ENCODE assay signal across 9 mouse cellular contexts in the genomic region with DNA sequence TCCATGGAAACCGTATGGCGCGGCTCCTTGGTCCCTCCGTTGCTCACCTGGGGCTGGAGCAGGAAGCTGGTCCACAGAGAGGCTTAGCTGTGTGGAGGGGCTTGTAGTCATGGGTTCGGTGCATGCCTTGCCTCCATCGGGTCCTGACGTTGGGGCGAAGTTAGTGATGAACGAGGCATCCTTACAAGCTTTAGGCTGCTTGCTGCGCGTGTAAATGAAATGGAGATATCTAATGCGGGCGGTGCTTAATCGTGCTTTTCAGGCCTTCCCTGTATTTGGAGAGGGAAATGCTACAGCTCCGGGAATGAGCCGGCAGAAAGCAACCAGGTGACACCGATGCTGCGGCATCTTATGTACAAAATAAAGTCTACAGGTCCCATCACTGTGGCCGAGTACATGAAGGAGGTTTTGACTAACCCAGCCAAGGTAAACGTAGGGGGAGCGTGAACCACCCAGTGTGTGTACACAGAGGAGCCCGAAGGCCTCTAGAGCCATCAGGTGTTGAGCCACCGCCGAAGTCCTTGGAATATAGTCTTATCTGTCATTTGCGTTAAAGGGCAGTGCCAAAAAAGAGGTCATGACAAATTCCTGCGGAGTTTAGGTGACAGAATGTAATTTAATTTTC. TPM values are rescaled to one million over a fixed set of nuclear protein-coding genes. Genes with fewer than 3 reads are reported as not detected.
DNase-seq lines count a peak whose midpoint lies in the region; ATAC-seq and TF ChIP-seq lines count a peak whose summit lies in the region.
"Had no signal": no experiment of that assay in that cellular context is flagged by ENCODE, and none has a peak within 500 bp of the region (broad histone marks: within the 10 kb centered on the region; RNA-seq: fewer than 3 reads in every experiment).

No protein-coding gene starts in this region.

- TF ChIP-seq POLR2A in cerebellum, adult 2 months (IDR thresholded peaks at IDR 0.05; ENCODE audit: borderline replicate concordance, insufficient read depth, low read length): no peak; the same call in 1 of the 2 replicates
- TF ChIP-seq POLR2A in limb, embryonic 14.5 days (IDR thresholded peaks at IDR 0.05; ENCODE audit: borderline replicate concordance, extremely low read depth, insufficient read depth, insufficient read length): no peak

- H3K4me2 ChIP-seq in limb, embryonic 14.5 days (replicated peaks; ENCODE audit: low read depth, low read length, severe bottlenecking): peak overlapping the region; percentile 60
- peak overlapping the region; percentile 57 for H3K4me2 ChIP-seq in stomach, embryonic 15.5 days

- peaks cover 5% of the 10 kb centered on the region; the same call in 1 of the 2 replicates for H3K4me1 ChIP-seq in cerebellum, adult 2 months (ENCODE audit: control insufficient read depth, insufficient read depth, low read length)
- H3K4me1 ChIP-seq in limb, embryonic 14.5 days (ENCODE audit: control insufficient read depth, insufficient read depth, low read length): peaks cover 5% of the 10 kb centered on the region
- H3K4me1 ChIP-seq in stomach, embryonic 15.5 days: 0 out of 2 replicates have a peak, but pooled peaks cover 2% of the 10 kb centered on the region

- ATAC-seq in erythroid progenitor cell, adult 5-6 weeks (replicated peaks; ENCODE audit: low FRiP score, poor library complexity, severe bottlenecking): peak; percentile 72
- no peak for ATAC-seq in limb, embryonic 14.5 days (ENCODE audit: low FRiP score, low read depth)
- 0 out of 2 replicates have a peak, but pooled peaks have one; percentile 7 for ATAC-seq in stomach, embryonic 15.5 days (ENCODE audit: insufficient read depth, low FRiP score, low read depth)

- DNase-seq in cerebellum, adult 2 months: peak in 1 of 2 experiments; percentile 37
- no peak for DNase-seq in cerebellum, adult 8-10 months
- no peak for DNase-seq in limb, embryonic 14.5 days (ENCODE audit: low spot score)
- DNase-seq in thymus, postnatal 25 days: no peak
- DNase-seq in spleen, adult 18-20 months: no peak

- H3K27ac ChIP-seq in cerebellum, adult 2 months (ENCODE audit: insufficient read depth, low read length): peak overlapping the region; percentile 20
- H3K27ac ChIP-seq in limb, embryonic 14.5 days (replicated peaks; ENCODE audit: low read depth, low read length): no peak overlapping the region
- no peak overlapping the region for H3K27ac ChIP-seq in stomach, embryonic 15.5 days

- H3K4me3 ChIP-seq in cerebellum, adult 2 months (replicated peaks; ENCODE audit: insufficient read depth, low read depth, low read length): peak overlapping the region; percentile 93
- H3K4me3 ChIP-seq in C2C12 (ENCODE audit: insufficient read depth, poor library complexity, severe bottlenecking): peak overlapping the region; percentile 98
- peak overlapping the region; percentile 79 for H3K4me3 ChIP-seq in limb, embryonic 14.5 days (replicated peaks; ENCODE audit: low read length)
- H3K4me3 ChIP-seq in stomach, embryonic 15.5 days (replicated peaks): peak overlapping the region; percentile 88

- peaks cover 26% of the 10 kb centered on the region for H3K36me3 ChIP-seq in C2C12 (ENCODE audit: control insufficient read depth, insufficient read depth)
- peaks cover 29% of the 10 kb centered on the region for H3K36me3 ChIP-seq in limb, embryonic 14.5 days (ENCODE audit: control insufficient read depth, insufficient read depth, low read length)
- H3K36me3 ChIP-seq in stomach, embryonic 15.5 days: peaks cover 4% of the 10 kb centered on the region; the same call in 1 of the 2 replicates

- 2% methylated on average over 26 of the region's 26 CpGs for WGBS in cerebellum, adult 2 months
- WGBS in limb, embryonic 14.5 days: 11% methylated on average over 26 of the region's 26 CpGs
- WGBS in stomach, embryonic 15.5 days: 8% methylated on average over 26 of the region's 26 CpGs

- H3K27me3 ChIP-seq in cerebellum, adult 2 months (ENCODE audit: control insufficient read depth, insufficient read depth, low read length): no peaks in the 10 kb centered on the region
- H3K27me3 ChIP-seq in C2C12 (ENCODE audit: control insufficient read depth, insufficient read depth, insufficient read length): no peaks in the 10 kb centered on the region
- no peaks in the 10 kb centered on the region for H3K27me3 ChIP-seq in limb, embryonic 14.5 days (ENCODE audit: control insufficient read depth, insufficient read depth, low read length)
- no peaks in the 10 kb centered on the region for H3K27me3 ChIP-seq in stomach, embryonic 15.5 days (replicated peaks)

- peak overlapping the region; percentile 82 for H3K9ac ChIP-seq in limb, embryonic 14.5 days (ENCODE audit: low read depth, low read length, severe bottlenecking)
- H3K9ac ChIP-seq in stomach, embryonic 15.5 days: peak overlapping the region; percentile 68

- peak overlapping the region; percentile 62 for H3ac ChIP-seq in C2C12 (ENCODE audit: control insufficient read depth, insufficient read length, low read depth)

- H3K79me3 ChIP-seq in C2C12 (ENCODE audit: low read depth): peaks cover 31% of the 10 kb centered on the region

- H3K9me3 ChIP-seq in limb, embryonic 14.5 days (ENCODE audit: control insufficient read depth, low read length): no peaks in the 10 kb centered on the region
- H3K9me3 ChIP-seq in stomach, embryonic 15.5 days: no peaks in the 10 kb centered on the region

- peaks cover 57% of the 10 kb centered on the region for H3K79me2 ChIP-seq in C2C12 (ENCODE audit: control insufficient read depth, insufficient read depth)

- no peak for TF ChIP-seq CTCF in cerebellum, adult 2 months (IDR thresholded peaks at IDR 0.05; ENCODE audit: borderline replicate concordance, insufficient read depth, low read depth, low read length)
- TF ChIP-seq CTCF in C2C12 (IDR thresholded peaks at IDR 0.05; ENCODE audit: control insufficient read depth, insufficient read depth, insufficient read length): no peak

TF ChIP-seq in C2C12, 6 proteins besides CTCF, POLR2A, EP300 and RAD21:
- TF ChIP-seq USF1 (IDR thresholded peaks at IDR 0.05; ENCODE audit: low read depth) (no peak), MYOD1 (IDR thresholded peaks at IDR 0.05; ENCODE audit: control insufficient read depth, insufficient read length, low read depth) (no peak), CEBPB (IDR thresholded peaks at IDR 0.05; ENCODE audit: low read depth) (no peak), MYOG (IDR thresholded peaks at IDR 0.05; ENCODE audit: control insufficient read depth, extremely low read depth, insufficient read length) (no peak), FOSL1 (IDR thresholded peaks at IDR 0.05; ENCODE audit: insufficient read depth, low read length, poor library complexity, severe bottlenecking) (no peak), MAX (IDR thresholded peaks at IDR 0.05) (no peak)

RNA-seq across cellular contexts. Expression of gene Ndufaf7, which starts 0.4 kb away (rescaled TPM):
- 45.3 and 46.7 TPM in 2 replicates for polyA plus RNA-seq in cerebellum, adult 2 months (2012; rRNA removed)
- 13.0 TPM for polyA plus RNA-seq in C2C12 (2012; fragmentation: generic; extraction: Trizol)
- total RNA-seq in erythroid progenitor cell, adult 5-6 weeks (2015; ENCODE audit: low replicate concordance): 9.2 and 24.5 TPM in 2 replicates
- 6.8 and 11.7 TPM in 2 replicates for total RNA-seq in erythroid progenitor cell, adult 5-6 weeks (2017; ENCODE audit: low replicate concordance)
- 18.3 and 27.8 TPM in 2 replicates for polyA plus RNA-seq in limb, embryonic 14.5 days (2012; rRNA removed)
- polyA plus RNA-seq in limb, embryonic 14.5 days (2014; fragmentation: Nextera tagmentation; extraction: Ambion mirVana): 49.7 and 53.2 TPM in 2 replicates
- 51.7 and 57.7 TPM in 2 replicates for polyA plus RNA-seq in stomach, embryonic 15.5 days (2015; fragmentation: Nextera tagmentation; extraction: Ambion mirVana)

RNA-seq across cellular contexts. Expression of gene Cebpz, which starts 0.5 kb away (rescaled TPM):
- polyA plus RNA-seq in cerebellum, adult 2 months (2012; rRNA removed): 20.9 and 21.5 TPM in 2 replicates
- polyA plus RNA-seq in C2C12 (2012; fragmentation: generic; extraction: Trizol): 11.3 TPM
- 11.3 and 15.5 TPM in 2 replicates for total RNA-seq in erythroid progenitor cell, adult 5-6 weeks (2015; ENCODE audit: low replicate concordance)
- total RNA-seq in erythroid progenitor cell, adult 5-6 weeks (2017; ENCODE audit: low replicate concordance): 8.7 and 20.0 TPM in 2 replicates
- 18.6 and 24.3 TPM in 2 replicates for polyA plus RNA-seq in limb, embryonic 14.5 days (2012; rRNA removed)
- polyA plus RNA-seq in limb, embryonic 14.5 days (2014; fragmentation: Nextera tagmentation; extraction: Ambion mirVana): 56.5 and 59.5 TPM in 2 replicates
- polyA plus RNA-seq in stomach, embryonic 15.5 days (2015; fragmentation: Nextera tagmentation; extraction: Ambion mirVana): 54.3 and 54.4 TPM in 2 replicates

RNA-seq across cellular contexts. Expression of gene Cebpzos, which starts 21.0 kb away (rescaled TPM):
- polyA plus RNA-seq in cerebellum, adult 2 months (2012; rRNA removed): 49.3 and 53.4 TPM in 2 replicates
- 25.6 TPM for polyA plus RNA-seq in C2C12 (2012; fragmentation: generic; extraction: Trizol)
- 2.9 TPM in 1 of 2 replicates, not detected in the other for total RNA-seq in erythroid progenitor cell, adult 5-6 weeks (2015; ENCODE audit: low replicate concordance)
- 3.6 and 21.6 TPM in 2 replicates for total RNA-seq in erythroid progenitor cell, adult 5-6 weeks (2017; ENCODE audit: low replicate concordance)
- polyA plus RNA-seq in limb, embryonic 14.5 days (2012; rRNA removed): 22.0 and 34.3 TPM in 2 replicates
- 100 and 104 TPM in 2 replicates for polyA plus RNA-seq in limb, embryonic 14.5 days (2014; fragmentation: Nextera tagmentation; extraction: Ambion mirVana)
- 113 and 115 TPM in 2 replicates for polyA plus RNA-seq in stomach, embryonic 15.5 days (2015; fragmentation: Nextera tagmentation; extraction: Ambion mirVana)

RNA-seq across cellular contexts. Expression of gene Sult6b1, which starts 30.5 kb away (rescaled TPM):
- 0.20 and 0.35 TPM in 2 replicates for polyA plus RNA-seq in cerebellum, adult 2 months (2012; rRNA removed)
- polyA plus RNA-seq in C2C12 (2012; fragmentation: generic; extraction: Trizol): 0.04 TPM
- not detected in 2 replicates for total RNA-seq in erythroid progenitor cell, adult 5-6 weeks (2015; ENCODE audit: low replicate concordance)
- 0.64 TPM in 1 of 2 replicates, not detected in the other for total RNA-seq in erythroid progenitor cell, adult 5-6 weeks (2017; ENCODE audit: low replicate concordance)
- 0.11 TPM in 1 of 2 replicates, not detected in the other for polyA plus RNA-seq in limb, embryonic 14.5 days (2012; rRNA removed)
- polyA plus RNA-seq in limb, embryonic 14.5 days (2014; fragmentation: Nextera tagmentation; extraction: Ambion mirVana): 0.11 and 0.15 TPM in 2 replicates
- polyA plus RNA-seq in stomach, embryonic 15.5 days (2015; fragmentation: Nextera tagmentation; extraction: Ambion mirVana): 0.14 and 0.35 TPM in 2 replicates
- polyA plus RNA-seq: gonadal fat pad, adult 2 months had no signal

RNA-seq across cellular contexts. Expression of gene Eif2ak2, which starts 55.0 kb away (rescaled TPM):
- 2.7 and 2.9 TPM in 2 replicates for polyA plus RNA-seq in cerebellum, adult 2 months (2012; rRNA removed)
- 2.4 TPM for polyA plus RNA-seq in C2C12 (2012; fragmentation: generic; extraction: Trizol)
- total RNA-seq in erythroid progenitor cell, adult 5-6 weeks (2015; ENCODE audit: low replicate concordance): 40.7 and 42.2 TPM in 2 replicates
- total RNA-seq in erythroid progenitor cell, adult 5-6 weeks (2017; ENCODE audit: low replicate concordance): 56.8 and 76.1 TPM in 2 replicates
- polyA plus RNA-seq in limb, embryonic 14.5 days (2012; rRNA removed): 4.9 and 7.4 TPM in 2 replicates
- 8.7 and 9.0 TPM in 2 replicates for polyA plus RNA-seq in limb, embryonic 14.5 days (2014; fragmentation: Nextera tagmentation; extraction: Ambion mirVana)
- polyA plus RNA-seq in stomach, embryonic 15.5 days (2015; fragmentation: Nextera tagmentation; extraction: Ambion mirVana): 16.0 and 16.4 TPM in 2 replicates
